In the genomic region with DNA sequence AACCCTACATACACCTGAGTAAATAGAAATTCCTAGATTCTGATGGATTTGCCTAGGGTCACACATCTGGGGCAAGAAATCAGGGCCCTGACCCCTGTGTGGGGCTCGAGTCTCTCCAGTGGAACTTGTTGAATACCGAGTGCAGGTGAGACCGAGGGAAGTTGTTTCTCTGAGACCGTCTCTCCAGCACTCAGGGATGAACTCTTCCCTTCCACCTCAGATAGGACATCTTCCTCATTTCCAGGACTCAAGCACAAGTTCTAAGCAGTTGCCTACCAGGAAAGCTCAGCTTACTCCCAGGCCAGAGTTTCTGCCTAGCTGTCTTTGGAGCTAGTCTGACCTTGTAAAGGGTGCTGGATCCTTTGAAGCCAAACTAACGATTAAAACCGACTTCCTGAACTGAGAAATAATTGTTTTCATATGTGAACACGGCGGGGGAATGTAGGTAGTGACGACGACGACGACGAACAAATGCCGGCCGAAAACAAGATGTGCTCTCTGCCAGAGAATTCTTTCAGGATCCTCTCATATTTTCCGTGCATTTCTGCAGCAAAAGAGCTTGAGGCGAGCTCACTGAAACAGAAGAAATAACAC, we compare ENCODE assay signal across 14 mouse cellular contexts.
DNase-seq lines count a peak whose midpoint lies in the region; ATAC-seq and TF ChIP-seq lines count a peak whose summit lies in the region.
"Had no signal": no experiment of that assay in that cellular context is flagged by ENCODE, and none has a peak within 500 bp of the region (broad histone marks: within the 10 kb centered on the region; RNA-seq: fewer than 3 reads in every experiment).

No protein-coding gene starts in this region.

- peak overlapping the region; percentile 73 for H3K27ac ChIP-seq in gastrocnemius, adult 2 months
- H3K27ac ChIP-seq in kidney, adult 2 months (ENCODE audit: insufficient read depth, low read depth, low read length) = 0 out of 2 replicates have a peak overlapping the region, but pooled peaks have one; percentile 8
- H3K27ac ChIP-seq in embryonic facial prominence, embryonic 14.5 days (replicated peaks; ENCODE audit: low read depth, low read length) = peak overlapping the region; percentile 86
- H3K27ac ChIP-seq in limb, embryonic 13.5 days = peak overlapping the region; percentile 79
- H3K27ac ChIP-seq: liver, embryonic 14.5 days had no signal

- peak; percentile 18 for DNase-seq in gastrocnemius, adult 2 months
- DNase-seq in gastrocnemius, adult 8-10 months (ENCODE audit: low spot score in 2 of 2) = no peak
- no peak for DNase-seq in kidney, adult 2 months
- DNase-seq in kidney, postnatal 4 days = no peak
- peak; percentile 84 for DNase-seq in embryonic facial prominence, embryonic 14.5 days (ENCODE audit: low spot score)
- no peak for DNase-seq in spleen, postnatal 4 days (ENCODE audit: low spot score in 2 of 2)
- DNase-seq: cerebellum, adult 8-10 months; gastrocnemius, postnatal 10 days; kidney, postnatal 36 days; thymus, adult 18-20 months had no signal

- no peak for ATAC-seq in embryonic facial prominence, embryonic 14.5 days (ENCODE audit: low read depth)
- ATAC-seq in limb, embryonic 13.5 days (ENCODE audit: low FRiP score, low read depth) = peak; percentile 62
- no peak for ATAC-seq in megakaryocyte-erythroid progenitor cell, adult 5-6 weeks (replicated peaks; ENCODE audit: low FRiP score, low TSS enrichment, poor library complexity, severe bottlenecking)
- ATAC-seq: activated CD4-positive, CD25-positive, alpha-beta regulatory T cell, adult 4 months had no signal

- TF ChIP-seq CTCF in gastrocnemius, adult 2 months (IDR thresholded peaks at IDR 0.05) = no peak
- TF ChIP-seq CTCF in kidney, adult 2 months (conservative IDR thresholded peaks at IDR 0.05; ENCODE audit: insufficient read depth, insufficient read length, low read depth, low read length) = no peak

- H3K4me1 ChIP-seq in kidney, adult 2 months (ENCODE audit: control insufficient read depth, insufficient read depth, low read length) = peaks cover 17% of the 10 kb centered on the region
- H3K4me1 ChIP-seq in embryonic facial prominence, embryonic 14.5 days (ENCODE audit: control insufficient read depth, insufficient read depth, low read length) = peaks cover 26% of the 10 kb centered on the region
- peaks cover 49% of the 10 kb centered on the region for H3K4me1 ChIP-seq in limb, embryonic 13.5 days

- intact Hi-C loops in gastrocnemius, adult 2 months (cut with DNase I) = loop anchor here (5.0 to 10.0 kb wide), 2 partner anchors 206 to 211 kb away; a partner anchor contains a TSS

- peak overlapping the region; percentile 21; the same call in 1 of the 2 replicates for H3K4me2 ChIP-seq in embryonic facial prominence, embryonic 14.5 days (ENCODE audit: low read depth, low read length)
- peak overlapping the region; percentile 25 for H3K4me2 ChIP-seq in limb, embryonic 13.5 days (replicated peaks)

- no peaks in the 10 kb centered on the region for H3K9me3 ChIP-seq in embryonic facial prominence, embryonic 14.5 days (ENCODE audit: control insufficient read depth, low read length)
- no peaks in the 10 kb centered on the region for H3K9me3 ChIP-seq in limb, embryonic 13.5 days

- no peaks in the 10 kb centered on the region for H3K36me3 ChIP-seq in kidney, adult 2 months (ENCODE audit: control insufficient read depth, insufficient read depth, low read length)
- H3K36me3 ChIP-seq in embryonic facial prominence, embryonic 14.5 days (ENCODE audit: control insufficient read depth, insufficient read depth, low read length) = no peaks in the 10 kb centered on the region
- no peaks in the 10 kb centered on the region for H3K36me3 ChIP-seq in limb, embryonic 13.5 days

- WGBS in kidney, adult 2 months = 63% methylated on average over 17 of the region's 17 CpGs
- 16% methylated on average over 17 of the region's 17 CpGs for WGBS in embryonic facial prominence, embryonic 14.5 days
- WGBS in limb, embryonic 13.5 days = 10% methylated on average over 17 of the region's 17 CpGs

- no peak overlapping the region for H3K9ac ChIP-seq in embryonic facial prominence, embryonic 14.5 days (ENCODE audit: low read depth, low read length)
- no peak overlapping the region; the same call in 1 of the 2 replicates for H3K9ac ChIP-seq in limb, embryonic 13.5 days
- H3K9ac ChIP-seq: liver, embryonic 14.5 days had no signal

- H3K27me3 ChIP-seq in kidney, adult 2 months (replicated peaks; ENCODE audit: control insufficient read depth, insufficient read depth, low read length) = no peaks in the 10 kb centered on the region
- H3K27me3 ChIP-seq in embryonic facial prominence, embryonic 14.5 days (replicated peaks; ENCODE audit: control insufficient read depth, insufficient read depth, low read length) = no peaks in the 10 kb centered on the region
- no peaks in the 10 kb centered on the region for H3K27me3 ChIP-seq in limb, embryonic 13.5 days

- no peak for TF ChIP-seq POLR2A in kidney, adult 2 months (IDR thresholded peaks at IDR 0.05; ENCODE audit: low read depth, low read length)

- H3K4me3 ChIP-seq in gastrocnemius, adult 2 months = no peak overlapping the region
- no peak overlapping the region for H3K4me3 ChIP-seq in kidney, adult 2 months (ENCODE audit: insufficient read depth, low read depth, low read length)
- no peak overlapping the region for H3K4me3 ChIP-seq in embryonic facial prominence, embryonic 14.5 days (ENCODE audit: low read depth, low read length)
- H3K4me3 ChIP-seq in limb, embryonic 13.5 days = no peak overlapping the region

Comparison
In these comparisons a context has a peak if more than half of its experiments do, and no peak if none do; other contexts are left out.
1. DNase-seq: peak in gastrocnemius, adult 2 months (single experiment) and embryonic facial prominence, embryonic 14.5 days (single experiment); none in gastrocnemius, adult 8-10 months (0 of 2), kidney, adult 2 months (single experiment), kidney, postnatal 4 days (0 of 2) and spleen, postnatal 4 days (0 of 2).
2. H3K27ac ChIP-seq: peak in every context shown above with its lines; median percentile 86 in embryonic facial prominence, embryonic 14.5 days; 79 in limb, embryonic 13.5 days; 73 in gastrocnemius, adult 2 months; 8 in kidney, adult 2 months.